Mouse (Mus musculus): ENCODE data around the gene Nfia. TPM values are rescaled to one million over a fixed set of nuclear protein-coding genes. Genes with fewer than 3 reads are reported as not detected.

Nfia gene
- polyA plus RNA-seq, 1 experiment from 2014 or later: 23.5 TPM

GRCm38 (mm10) chr4:97830935-97831608 is 58.5 kb downstream of the Nfia start:
- WGBS: 93% methylated on average over 16 of the region's 16 CpGs
- H3K9me3 ChIP-seq (replicated peaks; ENCODE audit: control insufficient read depth, low read length): no peaks in the 10 kb centered on the region
- H3K36me3 ChIP-seq (replicated peaks; ENCODE audit: control insufficient read depth, insufficient read depth, low read depth, low read length): no peaks in the 10 kb centered on the region; the same call in 1 of the 2 replicates
- H3K9ac ChIP-seq (replicated peaks; ENCODE audit: low read length): no peak overlapping the region
- no peak overlapping the region for H3K27ac ChIP-seq (replicated peaks; ENCODE audit: low read depth, low read length)
- no peak for ATAC-seq (replicated peaks; ENCODE audit: insufficient number of reproducible peaks, low FRiP score, low TSS enrichment, low read depth)
- H3K4me3 ChIP-seq (ENCODE audit: low read depth, low read length): no peak overlapping the region
- DNase-seq (ENCODE audit: low spot score): no peak
- H3K4me1 ChIP-seq (ENCODE audit: control insufficient read depth, insufficient read depth, low read length): no peaks in the 10 kb centered on the region
- H3K27me3 ChIP-seq (ENCODE audit: control insufficient read depth, insufficient read depth, low read length): no peaks in the 10 kb centered on the region
- H3K4me2 ChIP-seq (ENCODE audit: low read depth, low read length): no peak overlapping the region

- no peak overlapping the region for H3K27ac ChIP-seq (replicated peaks; ENCODE audit: low read depth, low read length)
- H3K9me3 ChIP-seq (replicated peaks; ENCODE audit: control insufficient read depth, low read length): no peaks in the 10 kb centered on the region
- DNase-seq (ENCODE audit: low spot score) (no peak), ATAC-seq (replicated peaks; ENCODE audit: insufficient number of reproducible peaks, low FRiP score, low TSS enrichment, low read depth) (no peak)
- no peaks in the 10 kb centered on the region for H3K4me1 ChIP-seq (ENCODE audit: control insufficient read depth, insufficient read depth, low read length)
- no peak overlapping the region for H3K4me3 ChIP-seq (ENCODE audit: low read depth, low read length)
- H3K4me2 ChIP-seq (ENCODE audit: low read depth, low read length): no peak overlapping the region
- WGBS: 92% methylated on average over 7 of the region's 7 CpGs
- no peaks in the 10 kb centered on the region; the same call in 1 of the 2 replicates for H3K36me3 ChIP-seq (replicated peaks; ENCODE audit: control insufficient read depth, insufficient read depth, low read depth, low read length)
- H3K27me3 ChIP-seq (ENCODE audit: control insufficient read depth, insufficient read depth, low read length): no peaks in the 10 kb centered on the region
- no peak overlapping the region for H3K9ac ChIP-seq (replicated peaks; ENCODE audit: low read length)
Observed at GRCm38 (mm10) chr4:97831611-97832278, 59.2 kb downstream of the Nfia start.

GRCm38 (mm10) chr4:97832279-97832640 is 59.7 kb downstream of the Nfia start:
- no peak overlapping the region for H3K27ac ChIP-seq (replicated peaks; ENCODE audit: low read depth, low read length)
- WGBS: 94% methylated on average over 4 of the region's 4 CpGs
- no peak for DNase-seq (ENCODE audit: low spot score)
- H3K27me3 ChIP-seq (ENCODE audit: control insufficient read depth, insufficient read depth, low read length): no peaks in the 10 kb centered on the region
- H3K4me3 ChIP-seq (ENCODE audit: low read depth, low read length): no peak overlapping the region
- H3K36me3 ChIP-seq (replicated peaks; ENCODE audit: control insufficient read depth, insufficient read depth, low read depth, low read length): no peaks in the 10 kb centered on the region; the same call in 1 of the 2 replicates
- H3K9ac ChIP-seq (replicated peaks; ENCODE audit: low read length): no peak overlapping the region
- H3K9me3 ChIP-seq (replicated peaks; ENCODE audit: control insufficient read depth, low read length): no peaks in the 10 kb centered on the region
- no peak for ATAC-seq (replicated peaks; ENCODE audit: insufficient number of reproducible peaks, low FRiP score, low TSS enrichment, low read depth)
- H3K4me1 ChIP-seq (ENCODE audit: control insufficient read depth, insufficient read depth, low read length): no peaks in the 10 kb centered on the region
- no peak overlapping the region for H3K4me2 ChIP-seq (ENCODE audit: low read depth, low read length)

GRCm38 (mm10) chr4:97836812-97837211 is 64.3 kb downstream of the Nfia start:
- no peak overlapping the region for H3K27ac ChIP-seq (replicated peaks; ENCODE audit: low read depth, low read length)
- H3K9ac ChIP-seq (replicated peaks; ENCODE audit: low read length): no peak overlapping the region
- no peaks in the 10 kb centered on the region for H3K36me3 ChIP-seq (replicated peaks; ENCODE audit: control insufficient read depth, insufficient read depth, low read depth, low read length)
- no peak overlapping the region for H3K4me3 ChIP-seq (ENCODE audit: low read depth, low read length)
- ATAC-seq (replicated peaks; ENCODE audit: insufficient number of reproducible peaks, low FRiP score, low TSS enrichment, low read depth): no peak
- H3K4me1 ChIP-seq (ENCODE audit: control insufficient read depth, insufficient read depth, low read length): peaks cover 6% of the 10 kb centered on the region
- no peaks in the 10 kb centered on the region for H3K27me3 ChIP-seq (ENCODE audit: control insufficient read depth, insufficient read depth, low read length)
- no peak for DNase-seq (ENCODE audit: low spot score)
- H3K4me2 ChIP-seq (ENCODE audit: low read depth, low read length): no peak overlapping the region
- WGBS: 55% methylated on average over 13 of the region's 13 CpGs
- no peaks in the 10 kb centered on the region for H3K9me3 ChIP-seq (replicated peaks; ENCODE audit: control insufficient read depth, low read length)

GRCm38 (mm10) chr4:97837724-97838123 is 65.2 kb downstream of the Nfia start:
- no peaks in the 10 kb centered on the region for H3K9me3 ChIP-seq (replicated peaks; ENCODE audit: control insufficient read depth, low read length)
- H3K27ac ChIP-seq (replicated peaks; ENCODE audit: low read depth, low read length): no peak overlapping the region
- H3K4me3 ChIP-seq (ENCODE audit: low read depth, low read length): no peak overlapping the region
- WGBS: 83% methylated on average over 3 of the region's 3 CpGs
- peaks cover 6% of the 10 kb centered on the region for H3K4me1 ChIP-seq (ENCODE audit: control insufficient read depth, insufficient read depth, low read length)
- H3K27me3 ChIP-seq (ENCODE audit: control insufficient read depth, insufficient read depth, low read length): no peaks in the 10 kb centered on the region
- no peak overlapping the region for H3K9ac ChIP-seq (replicated peaks; ENCODE audit: low read length)
- DNase-seq (ENCODE audit: low spot score): no peak
- H3K4me2 ChIP-seq (ENCODE audit: low read depth, low read length): no peak overlapping the region
- ATAC-seq (replicated peaks; ENCODE audit: insufficient number of reproducible peaks, low FRiP score, low TSS enrichment, low read depth): no peak
- no peaks in the 10 kb centered on the region for H3K36me3 ChIP-seq (replicated peaks; ENCODE audit: control insufficient read depth, insufficient read depth, low read depth, low read length)

GRCm38 (mm10) chr4:97838651-97839050 is 66.1 kb downstream of the Nfia start:
- H3K9me3 ChIP-seq (replicated peaks; ENCODE audit: control insufficient read depth, low read length): no peaks in the 10 kb centered on the region
- no peak overlapping the region for H3K9ac ChIP-seq (replicated peaks; ENCODE audit: low read length)
- 68% methylated on average over 3 of the region's 3 CpGs for WGBS
- no peaks in the 10 kb centered on the region for H3K36me3 ChIP-seq (replicated peaks; ENCODE audit: control insufficient read depth, insufficient read depth, low read depth, low read length)
- no peak overlapping the region for H3K27ac ChIP-seq (replicated peaks; ENCODE audit: low read depth, low read length)
- no peaks in the 10 kb centered on the region for H3K27me3 ChIP-seq (ENCODE audit: control insufficient read depth, insufficient read depth, low read length)
- ATAC-seq (replicated peaks; ENCODE audit: insufficient number of reproducible peaks, low FRiP score, low TSS enrichment, low read depth) (no peak), DNase-seq (ENCODE audit: low spot score) (no peak)
- no peak overlapping the region for H3K4me2 ChIP-seq (ENCODE audit: low read depth, low read length)
- peaks cover 6% of the 10 kb centered on the region for H3K4me1 ChIP-seq (ENCODE audit: control insufficient read depth, insufficient read depth, low read length)
- H3K4me3 ChIP-seq (ENCODE audit: low read depth, low read length): no peak overlapping the region

- peaks cover 7% of the 10 kb centered on the region for H3K4me1 ChIP-seq (ENCODE audit: control insufficient read depth, insufficient read depth, low read length)
- no peak overlapping the region for H3K9ac ChIP-seq (replicated peaks; ENCODE audit: low read length)
- H3K27ac ChIP-seq (replicated peaks; ENCODE audit: low read depth, low read length): no peak overlapping the region
- H3K27me3 ChIP-seq (ENCODE audit: control insufficient read depth, insufficient read depth, low read length): no peaks in the 10 kb centered on the region
- WGBS: 72% methylated on average over 7 of the region's 7 CpGs
- H3K36me3 ChIP-seq (replicated peaks; ENCODE audit: control insufficient read depth, insufficient read depth, low read depth, low read length): no peaks in the 10 kb centered on the region
- no peak overlapping the region for H3K4me2 ChIP-seq (ENCODE audit: low read depth, low read length)
- peak; percentile 57 for ATAC-seq (replicated peaks; ENCODE audit: insufficient number of reproducible peaks, low FRiP score, low TSS enrichment, low read depth)
- no peak overlapping the region for H3K4me3 ChIP-seq (ENCODE audit: low read depth, low read length)
- no peak for DNase-seq (ENCODE audit: low spot score)
- no peaks in the 10 kb centered on the region for H3K9me3 ChIP-seq (replicated peaks; ENCODE audit: control insufficient read depth, low read length)
Observed at GRCm38 (mm10) chr4:97839406-97840101, 67.0 kb downstream of the Nfia start.
